Mouse (Mus musculus): ENCODE measurements at regions not wholly inside any gene's neighbourhood (a gene's known extent, or its start where the extent isn't known, plus 50 kb on each side); places are given as distances from the start of the nearest gene placed in this dataset.

GRCm38 (mm10) chr3:155470742-155471141 is 377.5 kb downstream of the Lrriq3 start:
- Histone ChIP-seq H3K4me3 (replicated peaks) (no peak overlapping the region), H3K27ac (replicated peaks) (no peak overlapping the region), H3K4me2 (no peak overlapping the region), H3K4me1 (replicated peaks) (no peaks in the 10 kb centered on the region), H3K9ac (no peak overlapping the region), H3K36me3 (replicated peaks) (no peaks in the 10 kb centered on the region), H3K27me3 (no peaks in the 10 kb centered on the region), H3K9me3 (replicated peaks) (no peaks in the 10 kb centered on the region)
- 50% methylated on average over 2 of the region's 2 CpGs for WGBS (ENCODE audit: insufficient replicate concordance)
- no peak for ATAC-seq (ENCODE audit: insufficient read depth)

GRCm38 (mm10) chr3:155485487-155485886 is 392.3 kb downstream of the Lrriq3 start:
- Histone ChIP-seq H3K9me3 (replicated peaks) (no peaks in the 10 kb centered on the region), H3K4me3 (replicated peaks) (no peak overlapping the region), H3K4me1 (replicated peaks) (no peaks in the 10 kb centered on the region), H3K4me2 (no peak overlapping the region), H3K27me3 (no peaks in the 10 kb centered on the region), H3K9ac (no peak overlapping the region), H3K36me3 (replicated peaks) (no peaks in the 10 kb centered on the region), H3K27ac (replicated peaks) (no peak overlapping the region)
- no peak for ATAC-seq (ENCODE audit: insufficient read depth)
- WGBS (ENCODE audit: insufficient replicate concordance), result 57% methylated on average over 2 of the region's 2 CpGs

- ATAC-seq (ENCODE audit: insufficient read depth), result no peak
- Histone ChIP-seq H3K36me3 (replicated peaks) (no peaks in the 10 kb centered on the region), H3K9ac (no peak overlapping the region), H3K9me3 (replicated peaks) (no peaks in the 10 kb centered on the region), H3K4me2 (no peak overlapping the region), H3K4me3 (replicated peaks) (no peak overlapping the region), H3K27ac (replicated peaks) (no peak overlapping the region), H3K27me3 (no peaks in the 10 kb centered on the region), H3K4me1 (replicated peaks) (no peaks in the 10 kb centered on the region)
- WGBS (ENCODE audit: insufficient replicate concordance), result 57% methylated on average over 8 of the region's 8 CpGs
Measured at GRCm38 (mm10) chr3:155487877-155488537, 394.8 kb downstream of the Lrriq3 start.

GRCm38 (mm10) chr3:155490670-155491069 is 397.4 kb downstream of the Lrriq3 start:
- no peak overlapping the region for H3K27ac ChIP-seq (replicated peaks)
- no peaks in the 10 kb centered on the region for H3K9me3 ChIP-seq (replicated peaks)
- H3K4me1 ChIP-seq (replicated peaks), result no peaks in the 10 kb centered on the region
- no peak overlapping the region for H3K4me3 ChIP-seq (replicated peaks)
- H3K9ac ChIP-seq, result no peak overlapping the region
- no peaks in the 10 kb centered on the region for H3K27me3 ChIP-seq
- H3K4me2 ChIP-seq, result no peak overlapping the region
- ATAC-seq (ENCODE audit: insufficient read depth), result no peak
- WGBS (ENCODE audit: insufficient replicate concordance), result 32% methylated on average over 1 of the region's 1 CpGs
- H3K36me3 ChIP-seq (replicated peaks), result no peaks in the 10 kb centered on the region

- Histone ChIP-seq H3K4me3 (replicated peaks) (no peak overlapping the region), H3K27me3 (no peaks in the 10 kb centered on the region), H3K9me3 (replicated peaks) (no peaks in the 10 kb centered on the region), H3K9ac (no peak overlapping the region), H3K36me3 (replicated peaks) (no peaks in the 10 kb centered on the region), H3K4me1 (replicated peaks) (no peaks in the 10 kb centered on the region), H3K4me2 (no peak overlapping the region), H3K27ac (replicated peaks) (no peak overlapping the region)
- WGBS (ENCODE audit: insufficient replicate concordance), result 58% methylated on average over 1 of the region's 1 CpGs
- ATAC-seq (ENCODE audit: insufficient read depth), result no peak
Measured at GRCm38 (mm10) chr3:155510161-155510857, 417.1 kb downstream of the Lrriq3 start.

GRCm38 (mm10) chr3:155513885-155514284 is 420.7 kb downstream of the Lrriq3 start:
- Histone ChIP-seq H3K9me3 (replicated peaks) (no peaks in the 10 kb centered on the region), H3K4me3 (replicated peaks) (no peak overlapping the region), H3K9ac (no peak overlapping the region), H3K27ac (replicated peaks) (no peak overlapping the region), H3K36me3 (replicated peaks) (no peaks in the 10 kb centered on the region), H3K4me1 (replicated peaks) (no peaks in the 10 kb centered on the region), H3K27me3 (no peaks in the 10 kb centered on the region), H3K4me2 (no peak overlapping the region)
- 49% methylated on average over 2 of the region's 2 CpGs for WGBS (ENCODE audit: insufficient replicate concordance)
- ATAC-seq (ENCODE audit: insufficient read depth), result no peak

- no peak overlapping the region for H3K9ac ChIP-seq
- H3K36me3 ChIP-seq (replicated peaks), result no peaks in the 10 kb centered on the region
- 45% methylated on average over 3 of the region's 3 CpGs for WGBS (ENCODE audit: insufficient replicate concordance)
- H3K4me3 ChIP-seq (replicated peaks), result no peak overlapping the region
- no peak for ATAC-seq (ENCODE audit: insufficient read depth)
- H3K27me3 ChIP-seq, result no peaks in the 10 kb centered on the region
- no peaks in the 10 kb centered on the region for H3K4me1 ChIP-seq (replicated peaks)
- no peak overlapping the region for H3K27ac ChIP-seq (replicated peaks)
- H3K9me3 ChIP-seq (replicated peaks), result no peaks in the 10 kb centered on the region
- no peak overlapping the region for H3K4me2 ChIP-seq
Measured at GRCm38 (mm10) chr3:155529312-155529711, 436.1 kb downstream of the Lrriq3 start.

- Histone ChIP-seq H3K9ac (no peak overlapping the region), H3K4me2 (no peak overlapping the region), H3K4me3 (replicated peaks) (no peak overlapping the region), H3K9me3 (replicated peaks) (no peaks in the 10 kb centered on the region), H3K27ac (replicated peaks) (no peak overlapping the region), H3K27me3 (no peaks in the 10 kb centered on the region), H3K4me1 (replicated peaks) (no peaks in the 10 kb centered on the region), H3K36me3 (replicated peaks) (no peaks in the 10 kb centered on the region)
- ATAC-seq (ENCODE audit: insufficient read depth), result no peak
Measured at GRCm38 (mm10) chr3:155530811-155531210, 437.6 kb downstream of the Lrriq3 start.

- Histone ChIP-seq H3K9ac (no peak overlapping the region), H3K4me3 (replicated peaks) (no peak overlapping the region), H3K4me2 (no peak overlapping the region), H3K4me1 (replicated peaks) (no peaks in the 10 kb centered on the region), H3K27ac (replicated peaks) (no peak overlapping the region), H3K27me3 (no peaks in the 10 kb centered on the region), H3K9me3 (replicated peaks) (no peaks in the 10 kb centered on the region), H3K36me3 (replicated peaks) (no peaks in the 10 kb centered on the region)
- ATAC-seq (ENCODE audit: insufficient read depth), result no peak
- WGBS (ENCODE audit: insufficient replicate concordance), result 67% methylated on average over 4 of the region's 4 CpGs
Measured at GRCm38 (mm10) chr3:155532075-155532474, 438.8 kb downstream of the Lrriq3 start.

GRCm38 (mm10) chr3:155548204-155548603 is 455.0 kb downstream of the Lrriq3 start:
- Histone ChIP-seq H3K9me3 (replicated peaks) (no peaks in the 10 kb centered on the region), H3K4me1 (replicated peaks) (no peaks in the 10 kb centered on the region), H3K36me3 (replicated peaks) (no peaks in the 10 kb centered on the region), H3K4me3 (replicated peaks) (no peak overlapping the region), H3K27me3 (no peaks in the 10 kb centered on the region), H3K4me2 (no peak overlapping the region), H3K9ac (no peak overlapping the region), H3K27ac (replicated peaks) (no peak overlapping the region)
- ATAC-seq (ENCODE audit: insufficient read depth), result no peak
- whole genome bisulfite sequencing (ENCODE audit: insufficient replicate concordance), result 73% methylated on average over 6 of the region's 6 CpGs

GRCm38 (mm10) chr3:155577111-155577510 is 483.9 kb downstream of the Lrriq3 start:
- Histone ChIP-seq H3K27ac (replicated peaks) (no peak overlapping the region), H3K4me2 (no peak overlapping the region), H3K9me3 (replicated peaks) (no peaks in the 10 kb centered on the region), H3K36me3 (replicated peaks) (no peaks in the 10 kb centered on the region), H3K27me3 (no peaks in the 10 kb centered on the region), H3K9ac (no peak overlapping the region), H3K4me3 (replicated peaks) (no peak overlapping the region), H3K4me1 (replicated peaks) (no peaks in the 10 kb centered on the region)
- WGBS (ENCODE audit: insufficient replicate concordance), result 21% methylated on average over 2 of the region's 2 CpGs
- no peak for ATAC-seq (ENCODE audit: insufficient read depth)

- ATAC-seq (ENCODE audit: insufficient read depth), result no peak
- whole genome bisulfite sequencing (ENCODE audit: insufficient replicate concordance), result 36% methylated on average over 1 of the region's 1 CpGs
Measured at GRCm38 (mm10) chr3:155604001-155604400, 510.8 kb downstream of the Lrriq3 start.

More at GRCm38 (mm10) chr3:155604001-155604400, 510.8 kb downstream of the Lrriq3 start:
- Histone ChIP-seq H3K4me2 (no peak overlapping the region), H3K27ac (replicated peaks) (no peak overlapping the region), H3K4me1 (replicated peaks) (no peaks in the 10 kb centered on the region), H3K27me3 (no peaks in the 10 kb centered on the region), H3K9me3 (replicated peaks) (no peaks in the 10 kb centered on the region), H3K9ac (no peak overlapping the region), H3K36me3 (replicated peaks) (no peaks in the 10 kb centered on the region), H3K4me3 (replicated peaks) (no peak overlapping the region)
